Mouse (Mus musculus) retina, postnatal 1 day (tissue): Measurements from ENCODE around the gene Gabra4.
"Not testable (repeated sequence)": the region's sequence is repeated elsewhere in the genome, so short reads cannot be mapped to it uniquely, and the experiment has no call there.

ENCODE experiments used
- DNase-seq: peaks from one replicate; pipeline ENCODE4 v3.0.0-alpha.2; 2012

Gabra4 gene

DNA sequence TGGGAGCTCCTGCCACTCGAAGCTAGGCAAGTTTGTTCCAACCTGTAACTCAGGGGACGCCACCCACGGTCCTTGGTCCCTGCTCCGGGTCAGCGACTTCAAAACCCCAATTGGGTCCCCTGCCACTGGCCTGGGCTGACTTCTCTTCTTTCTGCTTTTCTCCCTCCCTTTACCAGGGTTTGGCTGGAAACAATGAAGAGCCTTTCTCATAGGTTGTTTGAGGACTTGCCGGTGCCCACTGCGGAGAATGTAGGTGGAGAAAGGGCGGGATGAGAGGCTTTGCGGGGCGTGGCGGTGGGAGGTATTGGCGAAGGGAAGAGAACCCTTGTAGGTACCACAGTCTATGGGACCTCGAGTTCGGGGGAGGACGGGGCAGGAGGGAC, at the start of gene Gabra4:
Gene Gabra4, minus strand, starts transcription at position 194 of the 383 bp plus-strand sequence.
- DNase-seq, result peak; percentile 53

DNA sequence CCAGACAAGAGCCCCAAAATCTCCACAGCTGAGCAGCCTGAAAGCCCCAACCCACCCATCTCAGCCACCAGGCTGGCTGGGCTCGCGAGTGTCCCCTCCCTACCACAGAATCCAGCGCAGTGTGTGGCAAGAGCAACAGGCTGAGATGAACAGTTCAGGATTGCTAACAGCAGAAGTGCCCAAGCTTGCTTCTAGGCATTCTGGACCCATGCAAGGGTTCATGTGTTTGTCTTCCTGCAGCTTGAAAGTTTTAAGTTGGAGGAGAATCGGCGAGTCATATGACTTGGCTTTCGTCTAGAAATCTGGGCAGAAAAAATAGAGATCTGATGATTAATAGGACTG, 43.1 kb upstream of the Gabra4 start:
- no peak for DNase-seq

DNA sequence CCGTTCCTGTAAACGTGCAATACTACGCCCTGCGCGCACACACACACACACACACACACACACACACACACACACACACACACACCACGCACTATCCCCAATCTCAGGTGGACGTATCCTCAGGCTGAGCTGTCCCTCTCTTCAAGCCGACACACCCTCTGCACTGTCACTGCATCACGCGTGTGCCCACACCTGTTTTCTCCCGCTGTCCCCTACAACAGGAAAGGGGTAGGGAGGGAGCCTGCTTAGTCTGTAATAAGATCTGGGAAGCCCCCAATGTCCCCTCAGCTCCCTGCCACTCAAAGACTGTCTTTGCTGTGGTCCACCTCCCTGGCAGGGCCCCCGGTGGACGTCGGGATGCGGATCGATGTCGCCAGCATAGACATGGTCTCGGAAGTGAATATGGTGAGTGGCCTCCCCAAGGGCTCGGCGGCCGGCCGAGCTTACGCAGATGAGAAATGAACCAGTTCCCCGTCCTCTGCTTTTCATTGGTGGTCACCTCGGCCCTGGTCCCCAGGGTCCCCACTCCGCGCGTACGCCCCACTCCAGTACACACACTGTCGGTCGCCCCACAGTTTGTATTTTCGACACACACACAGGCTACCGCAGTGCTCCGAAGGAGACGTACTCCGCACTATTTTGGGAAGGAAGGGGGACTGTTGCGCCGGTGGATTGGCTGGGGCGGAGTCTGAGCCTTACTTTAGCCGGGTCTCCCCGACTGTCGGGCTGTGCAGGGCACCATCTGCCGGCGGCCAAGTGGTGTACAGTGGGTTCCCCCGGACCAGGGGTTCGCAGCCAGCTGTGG, 42.6 kb upstream of the Gabra4 start:
- peak; percentile 76 for DNase-seq

DNA sequence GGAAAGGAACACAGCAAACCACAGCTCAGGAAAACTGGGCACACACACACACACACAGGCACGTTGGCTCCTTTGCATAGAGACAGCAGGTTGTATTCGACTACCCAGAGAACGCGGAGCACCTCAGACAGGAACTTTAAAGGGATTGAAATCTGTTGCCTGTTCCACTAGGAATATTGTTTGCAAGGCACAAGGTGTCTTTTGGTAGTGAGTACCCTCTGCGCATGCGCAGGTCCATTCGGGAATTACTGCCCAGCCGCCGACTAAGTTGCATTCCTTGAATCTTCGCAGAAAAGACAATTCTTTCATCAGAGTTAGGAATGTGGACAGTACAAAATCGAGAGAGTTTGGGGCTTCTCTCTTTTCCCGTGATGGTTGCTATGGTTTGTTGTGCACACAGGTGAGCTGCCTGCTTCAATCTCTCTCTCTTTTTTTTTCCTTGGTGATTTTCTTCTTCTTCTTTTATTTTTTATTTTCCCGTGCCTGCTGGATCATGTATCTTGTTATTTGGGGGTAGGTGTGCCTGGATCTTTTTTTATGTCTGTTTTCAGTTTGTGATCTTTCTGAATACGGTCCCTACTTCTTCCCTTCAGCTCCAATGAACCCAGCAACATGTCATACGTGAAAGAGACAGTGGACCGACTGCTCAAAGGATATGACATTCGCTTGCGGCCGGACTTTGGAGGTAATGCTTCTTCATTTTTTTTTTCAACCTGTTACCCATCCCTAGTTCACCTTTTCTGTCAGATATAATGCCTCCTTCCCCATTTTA, 41.8 kb upstream of the Gabra4 start:
- DNase-seq, result peak; percentile 69

DNA sequence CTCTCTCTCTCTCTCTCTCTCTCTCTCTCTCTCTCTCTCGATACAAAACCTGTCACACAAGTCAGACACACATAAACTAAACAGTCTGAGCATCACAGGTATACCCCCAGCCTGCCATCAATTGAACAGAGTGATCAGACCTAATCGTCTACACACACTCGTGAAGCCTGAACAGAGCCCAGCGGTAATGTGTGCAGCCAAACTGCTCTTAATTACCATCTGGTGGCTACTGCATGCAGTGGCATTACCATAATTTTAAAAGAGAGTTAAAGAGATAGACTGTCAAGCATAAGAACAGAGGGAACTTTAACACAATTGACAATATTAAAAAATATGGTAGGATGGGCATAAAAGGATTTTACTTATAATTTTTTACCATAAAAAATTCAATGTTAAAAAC, 7.5 kb upstream of the Gabra4 start:
- DNase-seq, result no peak

DNA sequence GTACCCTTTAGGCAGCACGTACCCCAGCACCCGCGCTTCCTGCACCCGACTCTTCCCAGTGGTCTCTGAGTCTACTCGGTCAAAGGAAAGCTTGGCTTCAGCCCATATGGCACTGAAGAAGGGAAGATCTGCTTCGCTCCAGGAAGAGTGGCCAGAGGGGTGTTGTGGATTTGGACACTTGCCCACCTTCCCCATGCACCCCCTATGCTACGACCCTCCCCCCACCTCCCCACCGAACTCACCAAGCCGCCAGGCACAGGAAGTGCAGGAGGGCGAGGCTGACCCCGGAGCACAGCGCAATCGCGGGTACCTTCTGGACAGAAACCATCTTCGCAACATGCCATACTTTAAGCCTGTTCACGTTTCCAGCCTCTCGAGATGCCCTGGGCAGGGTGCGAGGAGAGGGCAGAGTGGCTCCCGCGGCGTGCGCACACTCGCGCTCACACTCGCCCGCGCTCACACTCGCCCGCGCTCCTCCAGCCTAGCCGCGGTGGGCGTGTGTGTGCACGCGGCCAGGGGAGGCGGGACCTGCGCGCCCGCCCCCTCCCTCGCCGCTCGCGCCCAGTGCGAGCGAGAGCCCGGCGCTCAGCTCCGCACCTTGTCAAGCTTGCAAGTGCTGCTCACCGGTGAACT, 510 bp downstream of the Gabra4 start, which contains the start of gene Gabrb1:
Gene Gabrb1, plus strand, starts transcription at position 632 of the 633 bp plus-strand sequence.
- DNase-seq, result peak; percentile 68

DNA sequence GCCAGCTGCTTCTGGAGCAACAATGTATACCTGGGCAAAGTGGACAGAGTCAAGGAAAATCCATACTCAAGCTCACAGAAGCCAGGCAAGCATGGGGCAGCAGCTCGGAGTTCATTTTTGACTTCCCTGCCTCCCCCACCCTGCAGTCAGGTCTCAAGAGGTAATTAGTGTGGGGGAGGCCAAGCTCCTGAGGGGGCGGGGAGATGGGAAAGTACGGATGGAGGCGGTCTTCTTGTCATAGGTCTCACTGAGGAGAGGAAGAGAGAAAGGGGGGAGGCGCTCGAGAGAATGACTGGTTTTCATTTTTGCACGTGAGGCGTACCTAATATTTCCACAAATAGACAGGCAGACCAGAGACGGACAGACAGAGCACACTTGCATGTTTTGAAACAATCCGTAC, 1.3 kb downstream of the Gabra4 start:
- DNase-seq, result peak; percentile 39

DNA sequence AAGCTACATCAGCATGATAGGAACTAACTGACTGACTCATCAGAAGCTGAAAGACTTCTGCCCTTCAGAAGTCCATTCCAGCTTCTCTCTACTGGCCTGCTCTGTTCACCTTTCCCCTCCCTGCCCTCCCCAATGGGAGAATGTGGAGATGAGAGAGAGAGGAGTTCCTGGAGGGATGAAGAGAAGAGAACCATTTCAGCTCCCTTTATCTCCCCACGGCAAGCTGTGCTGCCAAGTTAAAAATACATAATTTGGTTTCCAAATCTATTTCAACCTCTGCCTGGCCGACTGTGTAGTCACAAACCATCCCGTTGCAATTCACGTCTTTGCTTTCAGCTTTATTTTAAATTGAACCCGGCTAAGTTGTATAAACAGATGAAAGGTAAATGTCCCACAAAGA, 4.1 kb downstream of the Gabra4 start:
- DNase-seq, result no peak

DNA sequence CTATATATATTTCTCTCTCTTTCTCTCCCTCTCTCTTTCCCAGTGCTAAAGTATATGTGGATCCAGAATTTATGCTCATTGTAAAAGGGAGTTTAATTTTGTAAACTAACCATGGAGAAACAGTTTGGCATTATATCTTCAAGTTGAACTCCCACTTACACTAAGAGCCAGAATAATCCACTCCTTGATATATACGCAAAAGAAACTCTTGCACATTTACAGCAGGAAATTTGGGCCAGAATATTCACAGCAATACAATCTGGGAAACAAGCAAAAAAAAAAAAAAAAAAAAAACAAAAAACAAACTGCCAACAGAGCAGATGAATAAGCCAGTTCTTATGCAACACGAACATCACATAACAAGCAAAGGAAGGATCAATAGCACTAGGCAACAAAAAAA, 10.0 kb downstream of the Gabra4 start:
- DNase-seq, result no peak

DNA sequence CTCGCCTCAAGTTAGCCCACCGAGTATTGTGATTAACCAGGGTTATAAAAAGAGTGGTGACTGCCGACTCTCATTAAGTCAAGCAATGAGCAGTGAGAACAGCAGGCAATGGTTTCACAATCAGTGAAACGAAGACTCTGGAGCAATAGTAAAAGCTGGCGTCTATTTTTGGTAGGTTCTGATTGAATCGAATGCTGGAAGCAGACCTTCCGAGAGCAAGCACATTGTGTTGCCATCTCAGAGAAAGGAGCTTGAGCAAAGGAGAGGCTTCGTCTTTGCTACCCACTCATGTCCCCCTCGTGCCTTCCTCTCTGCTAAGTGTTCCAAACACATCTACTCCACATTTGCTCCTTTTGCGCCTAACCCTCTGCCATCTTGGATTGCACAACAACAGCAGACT, 18.3 kb downstream of the Gabra4 start:
- DNase-seq, result no peak

DNA sequence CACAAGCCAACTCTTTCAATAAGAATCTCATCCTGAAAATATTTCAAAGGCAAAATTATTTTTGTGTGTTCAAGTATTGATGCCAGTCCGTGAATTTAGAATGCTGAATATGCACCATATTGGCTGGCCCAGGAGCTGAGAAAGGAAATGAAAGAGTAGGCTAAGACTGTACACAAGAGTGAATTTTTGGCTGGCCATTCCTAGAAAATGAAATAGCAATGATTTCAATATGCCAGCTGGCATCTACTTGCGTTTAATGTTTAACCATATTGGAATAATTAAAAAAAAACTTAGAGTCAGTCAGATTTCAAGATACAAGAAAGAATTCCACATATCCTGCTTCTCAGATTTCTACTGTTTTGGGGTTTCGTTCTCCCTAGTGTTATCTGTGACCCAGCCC, 30.3 kb downstream of the Gabra4 start:
- no peak for DNase-seq

DNA sequence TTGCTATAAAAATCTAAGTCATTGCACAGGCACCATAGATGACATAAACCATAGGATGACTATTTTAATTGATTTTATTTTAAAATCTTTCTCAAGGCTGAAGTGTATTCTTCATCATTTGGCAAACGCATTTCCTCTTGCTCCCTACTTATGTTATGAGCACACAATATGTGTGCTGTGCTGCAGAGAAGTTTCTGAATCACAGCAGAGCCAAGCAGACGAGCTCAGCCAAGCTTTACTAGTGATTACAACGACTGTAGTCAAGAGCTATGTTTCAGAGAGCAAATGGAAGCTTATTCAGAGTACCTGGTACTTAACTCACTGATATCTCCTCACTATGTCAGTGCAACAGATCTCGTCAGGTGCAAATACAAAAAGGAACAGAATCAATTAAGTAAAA, 41.4 kb downstream of the Gabra4 start:
- no peak for DNase-seq

DNA sequence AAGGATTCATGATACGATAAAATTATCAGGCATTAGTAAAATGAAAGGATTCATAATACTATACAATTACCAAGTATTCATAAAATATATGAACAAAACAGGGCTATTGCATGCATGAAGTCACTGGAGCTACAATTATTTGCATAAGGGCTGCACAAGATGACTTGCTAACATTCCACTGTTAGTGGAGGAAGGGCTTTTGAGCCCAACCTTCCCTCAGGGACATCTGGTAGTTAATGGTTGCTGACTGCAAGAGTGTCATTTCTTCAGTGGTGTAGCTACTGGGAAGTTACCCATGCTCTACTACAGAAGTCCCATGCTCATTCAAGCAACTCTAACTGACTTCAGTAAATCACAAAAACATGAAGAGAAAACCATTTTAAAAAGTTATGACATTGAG, 43.8 kb downstream of the Gabra4 start:
- DNase-seq, result no peak

DNA sequence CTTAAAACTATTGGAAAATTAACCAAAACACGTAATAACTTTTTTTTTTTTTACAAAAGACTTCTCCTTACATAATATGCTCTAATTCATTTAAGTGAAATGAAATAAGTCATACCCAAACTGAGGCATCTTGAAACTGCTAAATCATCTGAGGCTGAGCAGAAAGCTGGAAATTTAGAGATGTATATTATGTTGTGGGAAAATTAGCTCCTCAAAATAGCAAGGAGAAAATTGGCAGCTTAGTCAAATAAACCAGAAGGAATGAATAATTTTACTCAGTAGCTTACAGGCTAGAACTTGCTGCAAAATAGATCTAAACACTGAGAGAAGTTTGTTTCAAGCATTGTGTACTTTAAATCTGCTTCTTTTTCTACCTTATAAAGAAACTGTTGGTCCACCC, 49.4 kb downstream of the Gabra4 start:
- DNase-seq, result no peak

DNA sequence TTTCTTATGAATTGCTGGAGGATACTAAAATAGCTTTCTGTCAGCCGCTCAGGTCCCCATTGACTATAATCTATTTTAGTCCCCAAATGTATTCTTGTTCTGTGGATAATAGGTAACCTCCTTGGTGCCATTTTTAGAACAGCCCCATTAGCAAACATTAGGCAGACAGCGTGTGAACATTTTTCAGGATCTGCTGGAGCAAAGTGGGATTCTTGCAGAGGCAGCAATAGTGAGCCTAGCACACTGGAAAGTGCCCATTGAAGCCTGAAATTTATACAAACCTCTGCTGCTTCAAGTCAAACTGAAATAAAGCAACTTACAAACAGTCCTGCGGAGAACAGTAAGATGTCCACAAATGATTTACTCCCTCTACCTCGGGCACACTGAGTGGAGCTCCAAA, 51.2 kb downstream of the Gabra4 start:
- DNase-seq, result no peak

DNA sequence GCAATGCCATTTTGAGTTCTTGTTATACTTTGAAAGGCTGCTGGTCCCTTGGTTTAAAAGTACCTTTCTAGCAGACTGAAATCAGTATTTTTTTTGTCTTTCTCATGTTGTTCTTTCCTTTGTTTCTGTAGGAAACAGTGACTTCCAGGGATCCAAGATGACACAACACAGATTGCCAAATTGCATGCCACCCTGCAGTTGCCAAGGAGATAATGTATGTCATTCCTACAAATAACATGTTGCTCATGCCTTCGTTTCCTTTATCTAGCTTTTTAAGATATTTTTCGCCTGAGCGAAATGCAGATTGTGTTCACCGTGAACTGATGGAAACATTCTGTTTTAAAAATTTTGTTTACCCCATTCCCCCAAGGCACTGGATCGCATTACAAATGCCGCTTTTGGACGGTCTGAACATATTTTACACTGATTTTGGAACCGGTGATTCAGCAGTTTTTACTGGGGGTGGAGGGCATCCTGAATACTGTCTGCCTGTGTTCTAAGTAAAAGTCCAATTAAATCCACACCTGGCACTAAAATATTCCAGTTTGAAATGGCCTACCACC, 53.9 kb downstream of the Gabra4 start:
- DNase-seq, result no peak

DNA sequence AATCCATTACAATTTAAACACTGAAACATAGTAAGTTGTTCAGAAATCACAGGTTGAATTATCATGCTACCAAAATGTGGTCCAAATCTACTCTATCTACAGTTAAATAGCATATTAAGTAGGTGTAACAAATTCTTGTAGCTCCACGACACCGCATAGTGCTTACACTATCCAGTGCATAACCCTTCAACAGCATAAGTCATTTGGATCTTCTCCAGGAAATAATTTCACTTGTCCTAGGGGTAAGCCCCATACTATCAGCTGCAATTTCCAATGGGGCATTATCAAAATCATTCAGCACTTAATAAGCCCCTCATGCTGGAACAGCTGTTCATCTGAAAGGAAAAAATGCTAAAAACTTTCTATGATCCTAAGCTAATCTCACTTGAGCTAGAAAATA, 62.8 kb downstream of the Gabra4 start:
- no peak for DNase-seq

DNA sequence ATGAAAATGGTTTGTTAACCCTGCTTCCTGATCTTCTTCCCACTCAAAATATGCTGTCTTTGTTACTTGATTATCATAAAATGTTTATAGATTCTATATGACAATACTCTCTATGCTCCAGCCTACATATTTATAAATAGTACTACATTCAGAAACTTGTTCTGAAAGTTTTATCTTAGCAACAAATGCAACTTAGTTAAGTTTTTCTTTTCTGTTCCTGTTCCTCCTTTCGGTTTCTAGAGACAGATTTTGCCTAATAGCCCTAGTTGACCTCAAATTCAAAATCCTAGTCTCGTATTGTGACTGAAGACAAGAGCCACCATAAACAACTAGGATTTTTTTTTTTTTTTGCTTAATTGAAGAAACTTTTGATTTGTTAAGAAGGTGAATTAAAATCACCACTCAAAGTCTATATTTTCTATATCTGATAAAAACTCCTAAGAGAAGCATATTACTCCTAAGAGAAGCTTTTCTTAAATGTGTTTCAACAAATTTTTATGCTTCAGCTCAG, 64.3 kb downstream of the Gabra4 start:
- no peak for DNase-seq

DNA sequence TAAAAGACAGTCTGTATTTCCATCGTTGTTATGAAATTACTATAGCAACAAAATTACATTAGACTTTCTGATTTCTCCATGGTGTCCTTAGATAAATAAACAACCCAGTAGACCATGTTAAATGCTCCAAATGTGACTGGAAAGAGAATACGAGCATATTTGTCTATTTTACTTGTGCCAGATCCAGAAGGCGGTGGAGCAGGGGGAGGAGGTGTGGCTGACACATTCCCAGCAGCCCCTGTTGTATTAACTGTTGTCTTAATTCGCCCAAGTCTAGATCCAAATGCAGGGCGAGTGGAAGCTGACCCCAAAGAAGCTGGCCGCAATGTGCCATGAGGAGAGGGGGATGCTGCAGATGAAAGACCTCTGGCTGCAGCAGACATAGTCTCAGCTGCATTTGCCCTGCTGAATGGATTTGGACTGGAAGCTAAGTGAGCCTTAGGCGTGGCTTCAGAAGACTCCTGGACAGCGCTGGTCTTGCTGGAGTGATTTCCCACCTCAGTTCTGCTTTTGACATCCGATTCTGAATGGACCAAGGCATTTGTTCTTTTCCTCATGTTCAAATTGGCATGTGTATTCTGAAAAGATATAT, 86.4 kb downstream of the Gabra4 start:
- DNase-seq, result no peak

DNA sequence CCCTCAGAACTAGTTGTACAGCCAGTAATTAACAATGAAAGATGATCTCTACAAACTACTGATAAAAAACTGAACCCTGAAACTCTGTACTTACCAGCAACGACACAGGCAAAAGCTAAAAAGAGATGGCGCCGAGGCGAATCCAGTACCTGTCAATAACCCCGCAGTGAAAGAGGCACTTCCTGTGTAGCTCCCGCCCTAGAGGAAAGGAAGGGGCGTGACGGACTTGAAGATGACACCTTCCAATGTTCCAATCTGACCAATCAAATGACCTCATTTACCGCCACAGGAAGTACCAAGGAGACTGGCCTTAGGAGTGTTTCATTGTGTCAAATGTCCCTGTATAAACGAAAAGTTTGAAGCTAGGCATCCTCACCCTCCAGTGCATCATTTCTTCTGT, 110.0 kb downstream of the Gabra4 start, which contains the start of gene Cox7b2:
Gene Cox7b2, minus strand, starts transcription at position 127 of the 400 bp plus-strand sequence.
- DNase-seq, result no peak

DNA sequence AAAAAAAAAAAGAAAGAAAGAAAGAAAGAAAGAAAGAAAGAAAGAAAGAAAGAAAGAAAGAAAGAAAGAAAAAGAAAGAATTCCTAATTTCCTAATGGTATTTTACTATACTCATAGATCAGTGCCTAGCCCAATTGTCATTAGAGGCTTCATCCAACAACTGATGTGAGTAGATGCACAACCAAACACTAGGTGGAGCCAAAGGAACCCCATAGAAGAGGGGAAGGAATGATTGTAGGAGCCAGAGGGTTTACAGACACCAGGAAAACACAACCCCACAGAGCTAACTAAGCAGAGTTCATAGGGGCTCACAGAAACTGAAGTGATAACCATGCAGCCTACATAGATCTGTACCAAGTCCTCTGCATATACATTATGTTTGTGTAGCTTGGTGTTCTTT, 112.6 kb downstream of the Gabra4 start:
- DNase-seq, result peak; percentile 4

DNA sequence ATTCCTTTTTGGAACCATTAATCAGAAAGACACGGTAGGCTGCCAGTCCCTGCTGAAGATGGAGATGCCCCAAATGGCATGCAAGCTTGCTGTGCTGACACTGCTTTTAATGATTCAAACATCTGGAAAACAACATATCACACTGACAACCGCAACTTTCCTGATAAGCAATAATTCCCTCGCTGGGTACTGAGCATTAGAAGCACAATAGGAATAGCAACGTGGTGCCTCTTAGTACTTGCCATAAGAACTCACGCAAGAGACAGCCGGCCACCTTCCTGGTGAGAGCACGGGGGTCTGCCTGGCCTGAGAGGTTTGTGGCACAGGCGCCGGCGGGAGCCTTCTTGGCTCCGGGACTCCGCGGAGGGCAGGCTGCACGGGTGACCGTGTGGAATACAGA, 132.6 kb downstream of the Gabra4 start:
- not testable (repeated sequence) for DNase-seq
